Mouse (Mus musculus) kidney, postnatal 0 days (tissue): ENCODE data around the gene Cstb. TPM values are rescaled to one million over a fixed set of nuclear protein-coding genes. Genes with fewer than 3 reads are reported as not detected.

Source experiments
- ATAC-seq: fragments of 200-750 bp; cut with Nextera tagmentation; replicated peaks from 2 replicates; pipeline ENCODE4 v1.8.0; 2017; ENCODE audit warnings: low read depth, moderate number of reproducible peaks, moderate TSS enrichment, moderate library complexity; ENCODE audit not compliant: low FRiP score
- DNase-seq: peaks from one replicate; pipeline ENCODE4 v3.0.0-alpha.2; 2016; ENCODE audit warnings: low spot score
- H3K27ac ChIP-seq: fragments of 300-500 bp; sonication (generic); 2 replicates; pipeline ENCODE4 v1.5.1; 2014; ENCODE audit warnings: mild to moderate bottlenecking
- H3K27me3 ChIP-seq: fragments of 300-500 bp; sonication (generic); 2 replicates; pipeline ENCODE4 v1.6.1; 2014; ENCODE audit warnings: low read length, mixed read lengths; ENCODE audit not compliant: insufficient read depth
- H3K36me3 ChIP-seq: fragments of 300-500 bp; sonication (generic); 2 replicates; pipeline ENCODE4 v1.6.1; 2014; ENCODE audit warnings: low read length, mixed read lengths; ENCODE audit not compliant: insufficient read depth
- H3K4me1 ChIP-seq: fragments of 300-500 bp; sonication (generic); replicated peaks from 2 replicates; pipeline ENCODE4 v1.6.1; 2014; ENCODE audit warnings: antibody characterized with exemption, low read length, mixed read lengths; ENCODE audit not compliant: insufficient read depth
- H3K4me2 ChIP-seq: fragments of 300-500 bp; sonication (generic); 2 replicates; pipeline ENCODE4 v1.6.1; 2014; ENCODE audit warnings: mild to moderate bottlenecking, low read length, moderate library complexity, mixed read lengths
- H3K4me3 ChIP-seq: fragments of 300-500 bp; sonication (generic); replicated peaks from 2 replicates; pipeline ENCODE4 v1.5.1; 2014; ENCODE audit warnings: low read depth, low read length
- H3K9ac ChIP-seq: fragments of 300-500 bp; sonication (generic); 2 replicates; pipeline ENCODE4 v1.6.1; 2014; ENCODE audit warnings: low read depth, low read length
- H3K9me3 ChIP-seq: fragments of 300-500 bp; sonication (generic); replicated peaks from 2 replicates; pipeline ENCODE4 v1.6.1; 2016; ENCODE audit warnings: low read length, inconsistent platforms, mixed read lengths
- CTCF ChIP-seq: IDR thresholded peaks from 2 replicates; pipeline ENCODE4 v1.5.1; 2016; ENCODE audit warnings: antibody characterized with exemption, low read depth, mild to moderate bottlenecking, moderate library complexity
- WGBS: fragments of 180-500 bp; shearing (Covaris S2); extraction: QIAGEN DNeasy Blood & Tissue Kit; methylation state at CpG from one replicate; pipeline ENCODE4 v1.1.7; 2014; 5-methylcytosine and 5-hydroxymethylcytosine counted together
- polyA plus RNA-seq: library from polyadenylated mRNA; unstranded; fragments of >200 nt; fragmentation: Nextera tagmentation; extraction: Ambion mirVana; gene quantifications from 2 replicates; pipeline ENCODE4 v1.2.1, GENCODE M21; 2015

The Cstb gene
- polyA plus RNA-seq, 1 experiment from 2014 or later: 433 TPM

GRCm38 (mm10) chr10:78402301-78402922 is 23.1 kb upstream of the Cstb start:
- peaks cover 72% of the 10 kb centered on the region for H3K36me3 ChIP-seq
- H3K9ac ChIP-seq: no peak overlapping the region
- no peak for TF ChIP-seq CTCF
- 92% methylated on average over 14 of the region's 14 CpGs for WGBS
- no peak overlapping the region for H3K27ac ChIP-seq
- H3K4me2 ChIP-seq: no peak overlapping the region
- 0 out of 2 replicates have a peak, but pooled peaks cover 4% of the 10 kb centered on the region for H3K4me1 ChIP-seq
- H3K9me3 ChIP-seq: no peaks in the 10 kb centered on the region
- no peak overlapping the region for H3K4me3 ChIP-seq
- H3K27me3 ChIP-seq: no peaks in the 10 kb centered on the region
- DNase-seq (no peak), ATAC-seq (no peak)

DNA sequence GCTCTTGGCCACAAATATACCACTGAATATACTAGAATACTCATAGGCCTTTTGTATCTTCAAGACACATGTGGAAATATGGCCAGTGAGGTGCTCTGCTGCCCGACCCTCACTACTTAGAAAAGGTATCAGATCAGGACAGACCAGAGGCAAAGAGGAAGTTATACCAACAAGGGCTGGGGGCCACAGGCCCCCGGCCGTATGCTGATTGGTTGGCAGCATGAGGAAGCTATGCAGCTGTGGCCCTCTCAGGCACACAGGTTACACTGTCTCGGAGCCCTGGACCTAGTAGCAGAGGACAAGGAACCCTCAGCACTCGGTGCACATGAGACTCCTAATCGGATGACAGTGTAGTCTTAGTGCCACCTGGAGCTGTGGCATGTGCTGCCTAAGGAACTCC is 19.3 kb upstream of the Cstb start:
- WGBS: 86% methylated on average over 6 of the region's 6 CpGs
- H3K4me2 ChIP-seq: no peak overlapping the region

GRCm38 (mm10) chr10:78407132-78407531 is 18.3 kb upstream of the Cstb start:
- no peaks in the 10 kb centered on the region for H3K4me1 ChIP-seq
- H3K9ac ChIP-seq: no peak overlapping the region
- DNase-seq (no peak), ATAC-seq (no peak)
- no peak for TF ChIP-seq CTCF
- WGBS: 97% methylated on average over 4 of the region's 4 CpGs
- no peaks in the 10 kb centered on the region for H3K9me3 ChIP-seq
- no peak overlapping the region for H3K4me3 ChIP-seq
- no peaks in the 10 kb centered on the region for H3K27me3 ChIP-seq
- no peak overlapping the region for H3K27ac ChIP-seq
- peaks cover 76% of the 10 kb centered on the region for H3K36me3 ChIP-seq
- no peak overlapping the region for H3K4me2 ChIP-seq

More for the DNA sequence above, 19.3 kb upstream of the Cstb start:
- Histone ChIP-seq H3K4me3 (no peak overlapping the region), H3K27me3 (no peaks in the 10 kb centered on the region), H3K9ac (no peak overlapping the region), H3K27ac (no peak overlapping the region), H3K4me1 (no peaks in the 10 kb centered on the region), H3K9me3 (no peaks in the 10 kb centered on the region), H3K36me3 (peaks cover 86% of the 10 kb centered on the region)
- ATAC-seq (no peak), DNase-seq (no peak)
- TF ChIP-seq CTCF: no peak

GRCm38 (mm10) chr10:78409035-78409788 is 16.3 kb upstream of the Cstb start:
- no peak overlapping the region for H3K4me3 ChIP-seq
- peaks cover 57% of the 10 kb centered on the region for H3K36me3 ChIP-seq
- H3K9me3 ChIP-seq: no peaks in the 10 kb centered on the region
- H3K27ac ChIP-seq: no peak overlapping the region
- no peak overlapping the region for H3K4me2 ChIP-seq
- H3K27me3 ChIP-seq: no peaks in the 10 kb centered on the region
- 80% methylated on average over 9 of the region's 9 CpGs for WGBS
- ATAC-seq (no peak), DNase-seq (no peak)
- H3K9ac ChIP-seq: no peak overlapping the region
- no peak for TF ChIP-seq CTCF
- no peaks in the 10 kb centered on the region for H3K4me1 ChIP-seq

DNA sequence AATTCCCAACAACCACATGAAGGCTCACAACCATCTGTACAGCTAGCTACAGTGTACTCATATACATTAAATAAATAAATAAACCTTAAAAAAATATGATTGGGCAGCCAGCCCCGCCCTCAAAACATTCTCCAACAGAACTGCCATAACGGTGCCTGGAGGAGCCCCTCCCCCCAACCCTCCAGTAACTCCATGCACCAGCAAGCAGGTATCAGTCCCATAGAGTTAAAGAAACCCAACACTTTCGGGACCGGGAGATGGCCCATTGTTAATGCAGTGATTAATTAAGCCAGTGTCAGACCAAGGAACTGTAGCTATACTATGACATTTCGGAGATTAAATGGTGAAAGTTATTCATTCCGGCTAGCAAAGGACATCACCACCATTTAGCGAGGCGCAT is 13.6 kb upstream of the Cstb start:
- DNase-seq (peak; percentile 29), ATAC-seq (no peak; the same call in 1 of the 2 replicates)
- H3K36me3 ChIP-seq: peaks cover 34% of the 10 kb centered on the region
- WGBS: 8% methylated on average over 8 of the region's 8 CpGs
- H3K27me3 ChIP-seq: no peaks in the 10 kb centered on the region
- H3K4me2 ChIP-seq: peak overlapping the region; percentile 70
- no peaks in the 10 kb centered on the region for H3K4me1 ChIP-seq
- no peaks in the 10 kb centered on the region for H3K9me3 ChIP-seq
- peak overlapping the region; percentile 96 for H3K4me3 ChIP-seq
- H3K9ac ChIP-seq: peak overlapping the region; percentile 89
- peak overlapping the region; percentile 94; the same call in 1 of the 2 replicates for H3K27ac ChIP-seq
- no peak for TF ChIP-seq CTCF

GRCm38 (mm10) chr10:78412319-78413151 is 12.9 kb upstream of the Cstb start, which contains the start of gene Rrp1:
Gene Rrp1, minus strand, starts transcription at chr10:78413043.
- Histone ChIP-seq H3K4me3 (peak within 1 kb of the TSS; percentile 96), H3K4me2 (peak within 1 kb of the TSS; percentile 70), H3K9ac (peak within 1 kb of the TSS; percentile 89), H3K36me3 (peaks cover 27% of the 10 kb centered on the region), H3K27me3 (no peaks in the 10 kb centered on the region), H3K4me1 (no peaks in the 10 kb centered on the region), H3K9me3 (no peaks in the 10 kb centered on the region), H3K27ac (peak within 1 kb of the TSS; percentile 94)
- 1% methylated on average over 70 of the region's 70 CpGs for WGBS
- TF ChIP-seq CTCF: peak; percentile 100
- DNase-seq (peak; percentile 90), ATAC-seq (peak; percentile 91)
